ENCODE assay signal across 23 mouse cellular contexts in genomic region chr8:122074442-122074841, GRCm38 (mm10).
DNase-seq lines count a peak whose midpoint lies in the region; ATAC-seq lines count a peak whose summit lies in the region.
"Had no signal": no experiment of that assay in that cellular context is flagged by ENCODE, and none has a peak within 500 bp of the region (broad histone marks: within the 10 kb centered on the region; RNA-seq: fewer than 3 reads in every experiment).

No protein-coding gene starts in this region.

- 42% methylated on average over 9 of the region's 9 CpGs for WGBS in intestine, embryonic 16.5 days

- H3K36me3 ChIP-seq in intestine, embryonic 16.5 days (ENCODE audit: control insufficient read depth, insufficient read depth, low read length): no peaks in the 10 kb centered on the region
- H3K36me3 ChIP-seq: forebrain, embryonic 15.5 days; hindbrain, embryonic 10.5 days; liver, embryonic 15.5 days; midbrain, embryonic 12.5 days had no signal

- H3K9ac ChIP-seq in intestine, embryonic 16.5 days (ENCODE audit: low read depth, low read length): no peak overlapping the region
- H3K9ac ChIP-seq: forebrain, embryonic 15.5 days; liver, embryonic 15.5 days; midbrain, embryonic 12.5 days had no signal

- H3K4me1 ChIP-seq in intestine, embryonic 16.5 days (ENCODE audit: control insufficient read depth, insufficient read depth, low read length): peaks cover 15% of the 10 kb centered on the region
- H3K4me1 ChIP-seq: forebrain, embryonic 15.5 days; liver, embryonic 15.5 days had no signal

- DNase-seq in embryo, embryonic 10 days (ENCODE audit: low spot score): peak; percentile 23
- no peak for DNase-seq in embryo, embryonic 9.5 days (ENCODE audit: extremely low spot score)
- DNase-seq in MN1 (ENCODE audit: low spot score): peak; percentile 40
- peak; percentile 33 to 49 for DNase-seq in lung, postnatal 4 days
- no peak for DNase-seq in testis, postnatal 10 days (ENCODE audit: low spot score)
- no peak for DNase-seq in spleen, postnatal 36 days (ENCODE audit: low spot score in 2 of 2)
- no peak for DNase-seq in heart, adult 11 months
- DNase-seq: adrenal gland, postnatal 36 days; cerebellum, adult 11-12 months; cerebellum, postnatal 10 days; gastrocnemius, postnatal 10 days; kidney, adult 18-20 months; left cerebral cortex, postnatal 4 days; liver; thymus, postnatal 36 days had no signal

- H3K27me3 ChIP-seq in intestine, embryonic 16.5 days (replicated peaks; ENCODE audit: control insufficient read depth, insufficient read depth, low read length): no peaks in the 10 kb centered on the region; the same call in 1 of the 2 replicates
- H3K27me3 ChIP-seq: forebrain, embryonic 15.5 days had no signal

- H3K4me3 ChIP-seq in intestine, embryonic 16.5 days (ENCODE audit: low read length): no peak overlapping the region
- H3K4me3 ChIP-seq: forebrain, embryonic 15.5 days; hindbrain, embryonic 10.5 days; left cerebral cortex, adult 2 months; liver, embryonic 15.5 days; midbrain, embryonic 12.5 days had no signal

- 0 out of 2 replicates have a peak, but pooled peaks have one; percentile 34 for ATAC-seq in intestine, embryonic 16.5 days
- ATAC-seq: forebrain, embryonic 15.5 days; hindbrain, embryonic 16.5 days had no signal

- H3K4me2 ChIP-seq in intestine, embryonic 16.5 days (ENCODE audit: low read depth, low read length): no peak overlapping the region
- H3K4me2 ChIP-seq: forebrain, embryonic 15.5 days; heart, embryonic 11.5 days; liver, embryonic 15.5 days; midbrain, embryonic 12.5 days had no signal

- no peak overlapping the region for H3K27ac ChIP-seq in intestine, embryonic 16.5 days (ENCODE audit: low read length)
- H3K27ac ChIP-seq: forebrain, embryonic 15.5 days; hindbrain, embryonic 10.5 days; left cerebral cortex, adult 2 months; liver, embryonic 15.5 days; midbrain, embryonic 12.5 days had no signal

- H3K9me3 ChIP-seq in intestine, embryonic 16.5 days (ENCODE audit: control insufficient read depth, low read length): no peaks in the 10 kb centered on the region
- H3K9me3 ChIP-seq: forebrain, embryonic 15.5 days; hindbrain, embryonic 10.5 days; liver, embryonic 15.5 days; midbrain, embryonic 12.5 days had no signal

Comparison
In these comparisons a context has a peak if more than half of its experiments do, and no peak if none do; other contexts are left out.
1. DNase-seq: peak in embryo, embryonic 10 days (single experiment), MN1 (single experiment) and lung, postnatal 4 days (2 of 2); none in embryo, embryonic 9.5 days (single experiment), testis, postnatal 10 days (single experiment), spleen, postnatal 36 days (0 of 2) and heart, adult 11 months (single experiment).